Mouse (Mus musculus) liver, postnatal 0 days (tissue): ENCODE measurements around the gene Bcl11b.

Experiments used
- CTCF ChIP-seq: sonication (generic); IDR thresholded peaks from 2 replicates; pipeline ENCODE4 v1.5.1; 2016; ENCODE audit warnings: antibody characterized with exemption, low read depth
- EP300 ChIP-seq: IDR thresholded peaks from 2 replicates; pipeline ENCODE4 v1.6.1; 2016; ENCODE audit warnings: antibody characterized with exemption, low read depth, mild to moderate bottlenecking

DNA sequence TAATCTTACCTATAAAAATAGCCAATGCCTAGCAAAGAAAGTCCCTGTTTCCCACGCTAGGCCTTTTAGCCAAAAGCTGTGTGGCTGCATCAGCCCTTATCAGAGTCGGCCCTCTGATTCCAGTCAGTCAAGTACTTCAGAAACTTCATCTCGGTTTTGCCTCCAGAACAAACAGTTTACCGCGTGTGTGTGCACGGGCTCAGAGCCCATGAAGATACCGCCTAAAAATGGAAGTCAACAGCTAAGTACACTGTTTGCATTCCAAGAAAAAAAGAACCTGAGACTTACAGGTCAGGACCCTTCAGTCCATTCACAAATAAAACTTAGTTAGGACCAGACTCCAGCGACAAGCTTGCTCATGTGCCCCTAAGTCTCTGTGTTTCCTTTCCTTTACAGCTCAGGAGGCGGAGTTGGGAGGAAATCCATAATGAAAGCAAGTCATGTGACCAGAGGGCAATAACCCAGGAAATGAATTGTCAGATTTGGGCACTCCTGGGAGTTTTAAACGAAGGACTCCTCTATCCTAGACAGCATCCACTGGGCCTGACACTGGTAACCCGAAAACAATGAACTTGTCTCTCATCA lies 29.8 kb downstream of the Bcl11b start:
- TF ChIP-seq EP300, result no peak
- no peak for TF ChIP-seq CTCF
